Mouse (Mus musculus) 3134 (cell line): ENCODE data around the gene Stk26.

Source experiments
- DNase-seq: peaks from one replicate; pipeline ENCODE4 v3.0.0-alpha.2; 2011; ENCODE audit warnings: low spot score; ENCODE audit not compliant: insufficient read length; ENCODE audit errors: extremely low read depth

The Stk26 gene

GRCm38 (mm10) chrX:50924629-50925364, 84.0 kb downstream of the Stk26 start:
- no peak for DNase-seq

- DNase-seq, result no peak
These were observed 86.2 kb downstream of the Stk26 start for GRCm38 (mm10) chrX:50926893-50927545.

- DNase-seq, result no peak
These were observed 89.5 kb downstream of the Stk26 start for GRCm38 (mm10) chrX:50930309-50930708.

- no peak for DNase-seq
These were observed 96.3 kb downstream of the Stk26 start for GRCm38 (mm10) chrX:50937117-50937516.

- no peak for DNase-seq
These were observed 101.8 kb downstream of the Stk26 start, which contains the start of gene Frmd7 for GRCm38 (mm10) chrX:50942610-50943009. Frmd7 (minus strand) TSS chrX:50942710.
